Mouse (Mus musculus): ENCODE measurements at regions not wholly inside any gene's neighbourhood (a gene's known extent, or its start where the extent isn't known, plus 50 kb on each side); places are given as distances from the start of the nearest gene placed in this dataset.

- no peak for DNase-seq (ENCODE audit: low spot score in 2 of 2)
Measured at GRCm38 (mm10) chr15:86903006-86903405, 641.1 kb upstream of the Fam19a5 start.

- DNase-seq (ENCODE audit: low spot score in 2 of 2): no peak
Measured at GRCm38 (mm10) chr15:86913276-86913675, 630.8 kb upstream of the Fam19a5 start.

GRCm38 (mm10) chr15:86917891-86918290 lies 626.2 kb upstream of the Fam19a5 start:
- DNase-seq (ENCODE audit: low spot score in 2 of 2): no peak

GRCm38 (mm10) chr15:86919704-86920103 lies 624.4 kb upstream of the Fam19a5 start:
- no peak for DNase-seq (ENCODE audit: low spot score in 2 of 2)

GRCm38 (mm10) chr15:86920185-86920584 lies 623.9 kb upstream of the Fam19a5 start:
- no peak for DNase-seq (ENCODE audit: low spot score in 2 of 2)

GRCm38 (mm10) chr15:86921401-86921800 lies 622.7 kb upstream of the Fam19a5 start:
- no peak for DNase-seq (ENCODE audit: low spot score in 2 of 2)

- no peak for DNase-seq (ENCODE audit: low spot score in 2 of 2)
Measured at GRCm38 (mm10) chr15:86925081-86925749, 618.9 kb upstream of the Fam19a5 start.

GRCm38 (mm10) chr15:86932345-86933075 lies 611.6 kb upstream of the Fam19a5 start:
- no peak for DNase-seq (ENCODE audit: low spot score in 2 of 2)

- no peak for DNase-seq (ENCODE audit: low spot score in 2 of 2)
Measured at GRCm38 (mm10) chr15:86937364-86937763, 606.7 kb upstream of the Fam19a5 start.

- no peak for DNase-seq (ENCODE audit: low spot score in 2 of 2)
Measured at GRCm38 (mm10) chr15:86944529-86944928, 599.6 kb upstream of the Fam19a5 start.

- no peak for DNase-seq (ENCODE audit: low spot score in 2 of 2)
Measured at GRCm38 (mm10) chr15:86952593-86952992, 591.5 kb upstream of the Fam19a5 start.

- peak in 1 of 2 experiments; percentile 8 for DNase-seq (ENCODE audit: low spot score in 2 of 2)
Measured at GRCm38 (mm10) chr15:86957872-86958271, 586.2 kb upstream of the Fam19a5 start.

- no peak for DNase-seq (ENCODE audit: low spot score in 2 of 2)
Measured at GRCm38 (mm10) chr15:86962921-86963320, 581.2 kb upstream of the Fam19a5 start.

- peak in 1 of 2 experiments; percentile 13 for DNase-seq (ENCODE audit: low spot score in 2 of 2)
Measured at GRCm38 (mm10) chr15:86963486-86963885, 580.6 kb upstream of the Fam19a5 start.

- no peak for DNase-seq (ENCODE audit: low spot score in 2 of 2)
Measured at GRCm38 (mm10) chr15:86971436-86971835, 572.7 kb upstream of the Fam19a5 start.

GRCm38 (mm10) chr15:86996196-86996595 lies 547.9 kb upstream of the Fam19a5 start:
- DNase-seq (ENCODE audit: low spot score in 2 of 2): no peak

- DNase-seq (ENCODE audit: low spot score in 2 of 2): no peak
Measured at GRCm38 (mm10) chr15:87018978-87019377, 525.1 kb upstream of the Fam19a5 start.

- DNase-seq (ENCODE audit: low spot score in 2 of 2): no peak
Measured at GRCm38 (mm10) chr15:87045971-87046370, 498.1 kb upstream of the Fam19a5 start.

- no peak for DNase-seq (ENCODE audit: low spot score in 2 of 2)
Measured at GRCm38 (mm10) chr15:87054186-87054585, 489.9 kb upstream of the Fam19a5 start.

- DNase-seq (ENCODE audit: low spot score in 2 of 2): no peak
Measured at GRCm38 (mm10) chr15:87064890-87065289, 479.2 kb upstream of the Fam19a5 start.

GRCm38 (mm10) chr15:87068261-87068660 lies 475.8 kb upstream of the Fam19a5 start:
- no peak for DNase-seq (ENCODE audit: low spot score in 2 of 2)

- no peak for DNase-seq (ENCODE audit: low spot score in 2 of 2)
Measured at GRCm38 (mm10) chr15:87074559-87074958, 469.5 kb upstream of the Fam19a5 start.

- no peak for DNase-seq (ENCODE audit: low spot score in 2 of 2)
Measured at GRCm38 (mm10) chr15:87089827-87090226, 454.3 kb upstream of the Fam19a5 start.

All from frontal cortex, postnatal 36 days (tissue).